Mouse (Mus musculus): Measurements from ENCODE around the gene Gm45711.

GRCm38 (mm10) chr8:104339229-104339982 lies 29.5 kb upstream of the Gm45711 start, which contains the start of gene Cmtm3:
- TF ChIP-seq CTCF (IDR thresholded peaks at IDR 0.05; ENCODE audit: low read depth, low read length) (no peak), GATA1 (IDR thresholded peaks at IDR 0.05; ENCODE audit: borderline replicate concordance, low read length) (no peak), POLR2AphosphoS5 (IDR thresholded peaks at IDR 0.05; ENCODE audit: insufficient replicate concordance, low read depth, low read length) (no peak), TAL1 (conservative IDR thresholded peaks at IDR 0.05; ENCODE audit: low read depth, low read length) (no peak)
